Mouse (Mus musculus) embryonic facial prominence, embryonic 10.5 days (tissue): ENCODE results near the gene Agap1. TPM values are rescaled to one million over a fixed set of nuclear protein-coding genes. Genes with fewer than 3 reads are reported as not detected.
A peak's percentile ranks its signal among the peaks of the same experiment; 100 is the strongest.

Source experiments
- DNase-seq: peaks from one replicate; pipeline ENCODE4 v3.0.0-alpha.2; 2017; ENCODE audit warnings: low spot score
- H3K27ac ChIP-seq: fragments of 300-500 bp; sonication (generic); replicated peaks from 2 replicates; pipeline ENCODE4 v1.5.1; 2016; ENCODE audit warnings: mild to moderate bottlenecking
- H3K27me3 ChIP-seq: fragments of 300-500 bp; sonication (generic); replicated peaks from 2 replicates; pipeline ENCODE4 v1.6.1; 2016; ENCODE audit warnings: low read depth, mild to moderate bottlenecking; ENCODE audit not compliant: poor library complexity, severe bottlenecking
- H3K36me3 ChIP-seq: fragments of 300-500 bp; sonication (generic); replicated peaks from 2 replicates; pipeline ENCODE4 v1.6.1; 2016; ENCODE audit warnings: mild to moderate bottlenecking, moderate library complexity
- H3K4me1 ChIP-seq: fragments of 300-500 bp; sonication (generic); 2 replicates; pipeline ENCODE4 v1.6.1; 2016
- H3K4me3 ChIP-seq: fragments of 300-500 bp; sonication (generic); 2 replicates; pipeline ENCODE4 v1.5.1; 2016; ENCODE audit warnings: mild to moderate bottlenecking, moderate library complexity
- H3K9me3 ChIP-seq: fragments of 300-500 bp; sonication (generic); 2 replicates; pipeline ENCODE4 v1.6.1; 2016; ENCODE audit warnings: mild to moderate bottlenecking
- WGBS: fragments of 180-500 bp; shearing (Covaris S2); methylation state at CpG from one replicate; pipeline ENCODE4 v1.1.7; 2016; 5-methylcytosine and 5-hydroxymethylcytosine counted together
- polyA plus RNA-seq: library from polyadenylated mRNA; unstranded; fragments of >200 nt; fragmentation: Nextera tagmentation; extraction: Ambion mirVana; gene quantifications from 2 replicates; pipeline ENCODE4 v1.2.1, GENCODE M21; 2016

Gene Agap1
- polyA plus RNA-seq, 1 experiment from 2014 or later: 13.6 TPM

- under 1% methylated on average over 95 of the region's 95 CpGs for WGBS
- Histone ChIP-seq H3K27me3 (peaks cover 29% of the 10 kb centered on the region), H3K36me3 (no peaks in the 10 kb centered on the region), H3K9me3 (no peaks in the 10 kb centered on the region), H3K4me3 (peak overlapping the region; percentile 84), H3K27ac (peak overlapping the region; percentile 84), H3K4me1 (peaks cover 66% of the 10 kb centered on the region)
- DNase-seq: peak; percentile 80
Observed at GRCm38 (mm10) chr1:89580999-89581765, 126.6 kb downstream of the Agap1 start.

GRCm38 (mm10) chr1:89581766-89582125 lies 127.1 kb downstream of the Agap1 start:
- no peaks in the 10 kb centered on the region for H3K9me3 ChIP-seq
- peaks cover 63% of the 10 kb centered on the region for H3K4me1 ChIP-seq
- peaks cover 29% of the 10 kb centered on the region for H3K27me3 ChIP-seq
- no peaks in the 10 kb centered on the region for H3K36me3 ChIP-seq
- H3K27ac ChIP-seq: peak overlapping the region; percentile 84; the same call in 1 of the 2 replicates
- peak overlapping the region; percentile 84 for H3K4me3 ChIP-seq
- 20% methylated on average over 6 of the region's 6 CpGs for WGBS
- DNase-seq: no peak

GRCm38 (mm10) chr1:89583369-89583768 lies 128.8 kb downstream of the Agap1 start:
- Histone ChIP-seq H3K36me3 (no peaks in the 10 kb centered on the region), H3K4me3 (no peak overlapping the region), H3K4me1 (peaks cover 63% of the 10 kb centered on the region), H3K9me3 (no peaks in the 10 kb centered on the region), H3K27me3 (peaks cover 29% of the 10 kb centered on the region), H3K27ac (no peak overlapping the region)
- WGBS: 80% methylated on average over 5 of the region's 5 CpGs
- DNase-seq: no peak

- Histone ChIP-seq H3K4me3 (no peak overlapping the region), H3K36me3 (peaks cover 14% of the 10 kb centered on the region), H3K27me3 (peaks cover 13% of the 10 kb centered on the region), H3K27ac (0 out of 2 replicates have a peak overlapping the region, but pooled peaks have one; percentile 0), H3K9me3 (peaks cover 7% of the 10 kb centered on the region), H3K4me1 (peaks cover 38% of the 10 kb centered on the region)
- no peak for DNase-seq
- WGBS: 60% methylated on average over 14 of the region's 14 CpGs
Observed at GRCm38 (mm10) chr1:89586991-89587683, 132.5 kb downstream of the Agap1 start.

GRCm38 (mm10) chr1:89588154-89588553 lies 133.5 kb downstream of the Agap1 start:
- WGBS: 51% methylated on average over 4 of the region's 4 CpGs
- Histone ChIP-seq H3K27me3 (0 out of 2 replicates have a peak, but pooled peaks cover 2% of the 10 kb centered on the region), H3K4me3 (no peak overlapping the region), H3K27ac (no peak overlapping the region), H3K9me3 (peaks cover 9% of the 10 kb centered on the region), H3K4me1 (peaks cover 28% of the 10 kb centered on the region), H3K36me3 (peaks cover 17% of the 10 kb centered on the region)
- no peak for DNase-seq

- H3K4me3 ChIP-seq: no peak overlapping the region
- WGBS: 95% methylated on average over 7 of the region's 7 CpGs
- no peaks in the 10 kb centered on the region for H3K27me3 ChIP-seq
- H3K27ac ChIP-seq: no peak overlapping the region
- peaks cover 9% of the 10 kb centered on the region for H3K9me3 ChIP-seq
- H3K36me3 ChIP-seq: peaks cover 17% of the 10 kb centered on the region
- no peak for DNase-seq
- H3K4me1 ChIP-seq: peaks cover 24% of the 10 kb centered on the region
Observed at GRCm38 (mm10) chr1:89590994-89591393, 136.4 kb downstream of the Agap1 start.

GRCm38 (mm10) chr1:89593219-89593618 lies 138.6 kb downstream of the Agap1 start:
- DNase-seq: no peak
- WGBS: 86% methylated on average over 4 of the region's 4 CpGs
- 0 out of 2 replicates have a peak, but pooled peaks cover 6% of the 10 kb centered on the region for H3K4me1 ChIP-seq
- peaks cover 9% of the 10 kb centered on the region for H3K9me3 ChIP-seq
- H3K27me3 ChIP-seq: no peaks in the 10 kb centered on the region
- peaks cover 17% of the 10 kb centered on the region for H3K36me3 ChIP-seq
- H3K4me3 ChIP-seq: no peak overlapping the region
- H3K27ac ChIP-seq: no peak overlapping the region

- peaks cover 17% of the 10 kb centered on the region for H3K36me3 ChIP-seq
- peaks cover 9% of the 10 kb centered on the region for H3K9me3 ChIP-seq
- 88% methylated on average over 8 of the region's 8 CpGs for WGBS
- H3K27me3 ChIP-seq: no peaks in the 10 kb centered on the region
- H3K4me1 ChIP-seq: peaks cover 14% of the 10 kb centered on the region
- DNase-seq: no peak
- H3K4me3 ChIP-seq: no peak overlapping the region
- H3K27ac ChIP-seq: no peak overlapping the region
Observed at GRCm38 (mm10) chr1:89594999-89595398, 140.4 kb downstream of the Agap1 start.

GRCm38 (mm10) chr1:89595421-89595820 lies 140.8 kb downstream of the Agap1 start:
- WGBS: 94% methylated on average over 7 of the region's 7 CpGs
- H3K27me3 ChIP-seq: no peaks in the 10 kb centered on the region
- H3K9me3 ChIP-seq: peaks cover 9% of the 10 kb centered on the region
- no peak overlapping the region for H3K4me3 ChIP-seq
- no peak overlapping the region for H3K27ac ChIP-seq
- DNase-seq: no peak
- H3K36me3 ChIP-seq: peaks cover 17% of the 10 kb centered on the region
- peaks cover 18% of the 10 kb centered on the region for H3K4me1 ChIP-seq

- DNase-seq: no peak
- H3K36me3 ChIP-seq: peaks cover 12% of the 10 kb centered on the region
- H3K27ac ChIP-seq: no peak overlapping the region
- no peak overlapping the region for H3K4me3 ChIP-seq
- peaks cover 26% of the 10 kb centered on the region for H3K4me1 ChIP-seq
- H3K9me3 ChIP-seq: peaks cover 9% of the 10 kb centered on the region
- H3K27me3 ChIP-seq: no peaks in the 10 kb centered on the region
- 91% methylated on average over 2 of the region's 2 CpGs for whole genome bisulfite sequencing
Observed at GRCm38 (mm10) chr1:89596223-89596622, 141.6 kb downstream of the Agap1 start.

GRCm38 (mm10) chr1:89598906-89599305 lies 144.3 kb downstream of the Agap1 start:
- 93% methylated on average over 5 of the region's 5 CpGs for WGBS
- Histone ChIP-seq H3K4me3 (no peak overlapping the region), H3K27me3 (no peaks in the 10 kb centered on the region), H3K4me1 (peaks cover 43% of the 10 kb centered on the region), H3K36me3 (no peaks in the 10 kb centered on the region; the same call in 1 of the 2 replicates), H3K9me3 (no peaks in the 10 kb centered on the region), H3K27ac (no peak overlapping the region)
- DNase-seq: no peak

- 0 out of 2 replicates have a peak overlapping the region, but pooled peaks have one; percentile 1 for H3K27ac ChIP-seq
Observed at GRCm38 (mm10) chr1:89599983-89600741, 145.6 kb downstream of the Agap1 start.

More at GRCm38 (mm10) chr1:89599983-89600741, 145.6 kb downstream of the Agap1 start:
- 85% methylated on average over 11 of the region's 11 CpGs for WGBS
- Histone ChIP-seq H3K36me3 (no peaks in the 10 kb centered on the region; the same call in 1 of the 2 replicates), H3K9me3 (no peaks in the 10 kb centered on the region), H3K4me3 (no peak overlapping the region), H3K4me1 (peaks cover 41% of the 10 kb centered on the region), H3K27me3 (no peaks in the 10 kb centered on the region)
- no peak for DNase-seq
